Comparison of ENCODE assay signal across 8 mouse cellular contexts in the genomic region with DNA sequence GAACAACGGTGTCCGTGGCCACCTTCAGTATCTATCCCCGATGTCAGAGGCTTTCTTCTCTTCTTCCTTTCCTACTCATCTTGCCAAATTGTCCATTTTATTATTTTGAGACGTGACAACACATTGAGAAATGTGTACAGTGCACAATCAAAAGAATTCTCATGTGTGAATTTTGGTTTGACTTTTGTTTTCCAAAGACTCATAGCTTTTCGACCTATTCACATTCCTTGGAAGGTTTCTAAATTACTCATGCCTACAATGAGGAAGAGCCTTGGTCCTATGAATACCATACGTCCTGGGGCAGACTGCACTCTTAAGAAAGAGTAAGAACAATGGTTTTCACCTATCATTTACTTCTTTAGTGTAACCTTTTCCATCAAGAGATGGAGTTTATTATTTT.
"Had no signal": no experiment of that assay in that cellular context is flagged by ENCODE, and none has a peak within 500 bp of the region (broad histone marks: within the 10 kb centered on the region; RNA-seq: fewer than 3 reads in every experiment).

No protein-coding gene starts in this region.

- DNase-seq: liver, postnatal 0 days; lung, adult 2 months; lung, postnatal 14 days; lung, postnatal 36 days; right cerebral cortex, postnatal 14 days; thymus, adult 2 months; thymus, postnatal 25 days; thymus, postnatal 4 days had no signal
